Mouse (Mus musculus): Measurements from ENCODE around the gene Gm49321.

Gm49321 gene

DNA sequence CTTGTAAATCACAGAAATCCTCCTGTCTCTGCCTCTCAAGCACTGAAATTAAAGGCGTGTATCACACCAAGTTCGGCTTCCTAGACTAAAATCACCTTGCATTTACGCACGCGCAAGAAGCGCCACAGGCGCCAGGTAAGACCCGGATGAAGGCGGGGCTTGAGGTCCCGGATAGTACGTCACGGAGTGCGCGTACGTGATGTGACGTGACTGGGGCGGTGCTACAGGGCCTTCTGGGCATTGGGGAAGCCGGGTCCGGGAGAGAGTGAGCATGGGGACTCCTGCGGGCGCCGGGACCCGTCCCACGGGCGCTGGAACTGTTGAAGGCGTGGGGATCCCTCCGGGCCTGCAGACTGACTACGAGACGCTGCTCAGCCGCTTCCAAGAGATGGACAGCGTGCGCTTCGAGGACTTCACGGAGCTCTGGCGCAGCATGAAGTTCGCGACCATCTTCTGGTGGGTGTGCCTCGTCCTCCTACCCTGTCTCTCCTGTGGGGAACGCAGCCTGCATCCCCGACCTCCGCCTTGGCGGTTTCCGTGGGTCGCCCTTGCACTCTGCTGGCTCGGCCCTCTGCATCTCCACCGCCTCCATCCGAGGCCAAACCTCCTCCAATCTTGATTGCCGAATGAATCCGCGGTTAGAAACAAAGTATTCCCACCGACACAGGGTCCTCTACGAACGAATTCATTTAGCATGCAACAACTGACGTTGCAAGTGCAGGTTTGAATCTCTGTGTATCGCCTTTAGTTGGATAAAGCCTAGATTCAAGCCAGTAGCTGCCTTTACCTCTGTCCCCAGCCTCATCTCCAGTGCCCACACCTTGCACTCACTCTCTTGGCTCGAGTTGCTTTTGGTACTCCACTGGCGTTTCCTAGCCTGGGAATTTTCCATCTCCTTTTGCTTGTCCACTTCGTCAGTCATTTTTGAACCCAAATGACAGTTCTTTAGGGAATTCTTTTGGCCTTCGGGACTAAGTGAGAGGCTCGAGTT is 27.1 kb downstream of the Gm49321 start, which contains the start of gene Snapc1:
Gene Snapc1, plus strand, starts transcription at position 191 of the 991 bp plus-strand sequence.
- Histone ChIP-seq H3K36me3 (ENCODE audit: control insufficient read depth, insufficient read depth, low read length, poor library complexity, severe bottlenecking) (peaks cover 7% of the 10 kb centered on the region), H3K27me3 (ENCODE audit: control insufficient read depth, insufficient read depth, low read length, poor library complexity, severe bottlenecking) (no peaks in the 10 kb centered on the region)
- peak; percentile 98 for DNase-seq (ENCODE audit: low read depth, low spot score)

- peaks cover 23% of the 10 kb centered on the region for H3K36me3 ChIP-seq (ENCODE audit: control insufficient read depth, insufficient read depth, low read length, poor library complexity, severe bottlenecking)
- no peak for DNase-seq (ENCODE audit: low read depth, low spot score)
- no peaks in the 10 kb centered on the region for H3K27me3 ChIP-seq (ENCODE audit: control insufficient read depth, insufficient read depth, low read length, poor library complexity, severe bottlenecking)
Measured at GRCm38 (mm10) chr12:73969142-73969541, 31.7 kb downstream of the Gm49321 start.

DNA sequence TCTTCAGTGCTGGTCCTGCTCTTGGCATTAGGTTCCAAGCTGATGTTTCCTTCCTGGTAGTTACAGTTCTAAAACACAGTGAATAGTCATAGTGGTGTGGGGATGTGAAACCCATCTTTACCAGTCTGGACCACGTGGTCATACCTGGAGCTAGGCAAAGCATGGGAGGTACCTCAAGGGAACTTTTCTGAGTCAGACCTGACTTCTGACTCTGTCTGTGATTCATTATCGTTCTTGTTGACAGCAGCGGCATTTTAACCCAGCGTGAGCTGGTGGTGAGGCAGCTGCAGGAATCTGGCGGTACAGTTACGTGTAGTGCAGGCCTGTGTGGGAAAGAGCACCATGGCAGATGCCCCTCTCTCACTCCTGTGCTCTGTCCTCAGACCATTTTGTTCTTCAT is 37.1 kb downstream of the Gm49321 start:
- DNase-seq (ENCODE audit: low read depth, low spot score): no peak

GRCm38 (mm10) chr12:73978144-73978543 is 40.7 kb downstream of the Gm49321 start:
- DNase-seq (ENCODE audit: low read depth, low spot score): peak; percentile 22
- H3K27me3 ChIP-seq (ENCODE audit: control insufficient read depth, insufficient read depth, low read length, poor library complexity, severe bottlenecking): no peaks in the 10 kb centered on the region
- peaks cover 16% of the 10 kb centered on the region for H3K36me3 ChIP-seq (ENCODE audit: control insufficient read depth, insufficient read depth, low read length, poor library complexity, severe bottlenecking)

More for the DNA sequence above, 37.1 kb downstream of the Gm49321 start:
- peaks cover 30% of the 10 kb centered on the region for H3K36me3 ChIP-seq (ENCODE audit: control insufficient read depth, insufficient read depth, low read length, poor library complexity, severe bottlenecking)
- no peaks in the 10 kb centered on the region for H3K27me3 ChIP-seq (ENCODE audit: control insufficient read depth, insufficient read depth, low read length, poor library complexity, severe bottlenecking)

DNA sequence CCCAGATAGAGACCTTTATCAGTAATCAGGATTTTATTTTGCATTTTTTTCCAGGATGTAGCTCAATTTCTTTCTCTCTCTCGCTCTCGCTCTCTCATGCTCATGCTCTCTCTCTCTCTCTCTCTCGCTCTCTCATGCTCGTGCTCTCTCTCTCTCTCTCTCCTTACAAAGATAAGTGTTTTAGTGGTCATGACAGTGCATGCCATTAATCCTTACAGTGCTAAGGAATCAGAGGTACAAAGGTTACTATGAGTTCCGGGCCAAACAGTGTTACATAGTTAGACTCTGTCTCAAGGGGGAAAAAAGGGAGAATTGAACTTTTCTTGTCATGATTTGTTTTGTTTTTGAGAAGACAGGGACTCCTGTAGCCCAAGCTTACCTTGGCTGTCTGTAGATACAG is 42.2 kb downstream of the Gm49321 start:
- no peak for DNase-seq (ENCODE audit: low read depth, low spot score)
- no peaks in the 10 kb centered on the region for H3K27me3 ChIP-seq (ENCODE audit: control insufficient read depth, insufficient read depth, low read length, poor library complexity, severe bottlenecking)

GRCm38 (mm10) chr12:73982533-73982932 is 45.1 kb downstream of the Gm49321 start:
- no peak for DNase-seq (ENCODE audit: low read depth, low spot score)

More for the DNA sequence above, 42.2 kb downstream of the Gm49321 start:
- H3K36me3 ChIP-seq (ENCODE audit: control insufficient read depth, insufficient read depth, low read length, poor library complexity, severe bottlenecking): peaks cover 15% of the 10 kb centered on the region

GRCm38 (mm10) chr12:73986299-73986698 is 48.8 kb downstream of the Gm49321 start:
- DNase-seq (ENCODE audit: low read depth, low spot score): no peak
- Histone ChIP-seq H3K36me3 (ENCODE audit: control insufficient read depth, insufficient read depth, low read length, poor library complexity, severe bottlenecking) (peaks cover 13% of the 10 kb centered on the region), H3K27me3 (ENCODE audit: control insufficient read depth, insufficient read depth, low read length, poor library complexity, severe bottlenecking) (no peaks in the 10 kb centered on the region)

More at GRCm38 (mm10) chr12:73982533-73982932, 45.1 kb downstream of the Gm49321 start:
- Histone ChIP-seq H3K27me3 (ENCODE audit: control insufficient read depth, insufficient read depth, low read length, poor library complexity, severe bottlenecking) (no peaks in the 10 kb centered on the region), H3K36me3 (ENCODE audit: control insufficient read depth, insufficient read depth, low read length, poor library complexity, severe bottlenecking) (peaks cover 22% of the 10 kb centered on the region)

- Histone ChIP-seq H3K36me3 (ENCODE audit: control insufficient read depth, insufficient read depth, low read length, poor library complexity, severe bottlenecking) (peaks cover 13% of the 10 kb centered on the region), H3K27me3 (ENCODE audit: control insufficient read depth, insufficient read depth, low read length, poor library complexity, severe bottlenecking) (no peaks in the 10 kb centered on the region)
- DNase-seq (ENCODE audit: low read depth, low spot score): no peak
Measured at GRCm38 (mm10) chr12:73988393-73989008, 51.0 kb downstream of the Gm49321 start.

DNA sequence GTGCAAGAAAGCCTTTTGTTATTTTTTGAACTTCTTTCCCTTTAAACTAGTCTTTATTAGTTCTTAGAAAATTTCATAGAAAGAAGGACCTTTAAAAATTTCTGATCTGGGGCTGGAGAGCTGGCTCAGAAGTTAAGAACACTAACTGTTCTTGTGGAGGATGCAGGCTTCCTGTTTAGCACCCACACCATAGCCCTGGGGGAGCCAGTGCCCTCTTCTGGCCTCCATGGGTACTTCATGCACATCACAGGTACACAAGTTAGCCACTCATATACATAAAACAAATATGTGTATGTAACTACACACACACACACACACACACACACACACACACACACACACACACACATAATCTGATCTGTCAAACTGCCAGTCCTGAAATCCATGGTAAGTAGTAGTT is 52.1 kb downstream of the Gm49321 start:
- peaks cover 12% of the 10 kb centered on the region for H3K36me3 ChIP-seq (ENCODE audit: control insufficient read depth, insufficient read depth, low read length, poor library complexity, severe bottlenecking)
- H3K27me3 ChIP-seq (ENCODE audit: control insufficient read depth, insufficient read depth, low read length, poor library complexity, severe bottlenecking): no peaks in the 10 kb centered on the region
- peak; percentile 70 for DNase-seq (ENCODE audit: low read depth, low spot score)

DNA sequence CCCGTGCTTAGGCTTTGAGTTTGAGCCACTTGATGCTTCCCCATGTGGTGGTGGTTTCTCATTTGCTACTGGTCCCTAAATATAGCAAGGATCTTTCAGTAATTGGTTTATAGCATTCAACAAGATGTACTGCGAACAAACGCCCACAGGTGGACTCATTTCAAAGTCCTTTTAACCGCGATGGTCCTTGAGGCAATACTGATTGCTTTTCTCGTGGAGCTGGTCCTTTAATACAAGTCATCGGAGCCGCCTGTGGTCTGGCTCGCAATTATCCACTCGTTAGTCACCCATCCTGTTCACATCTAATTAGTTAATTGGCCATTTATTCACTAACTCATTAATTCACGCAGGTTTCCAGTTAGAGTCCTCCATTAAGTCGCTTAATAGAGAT is 59.4 kb downstream of the Gm49321 start:
- Histone ChIP-seq H3K36me3 (ENCODE audit: control insufficient read depth, insufficient read depth, low read length, poor library complexity, severe bottlenecking) (no peaks in the 10 kb centered on the region), H3K27me3 (ENCODE audit: control insufficient read depth, insufficient read depth, low read length, poor library complexity, severe bottlenecking) (no peaks in the 10 kb centered on the region; the same call in 1 of the 2 replicates)
- no peak for DNase-seq (ENCODE audit: low read depth, low spot score)

GRCm38 (mm10) chr12:73997297-73998127 is 60.1 kb downstream of the Gm49321 start, which contains the start of gene Syt16:
Syt16 (plus strand) TSS chr12:73997661.
- no peaks in the 10 kb centered on the region for H3K36me3 ChIP-seq (ENCODE audit: control insufficient read depth, insufficient read depth, low read length, poor library complexity, severe bottlenecking)
- no peak for DNase-seq (ENCODE audit: low read depth, low spot score)

GRCm38 (mm10) chr12:73998128-73998456 is 60.6 kb downstream of the Gm49321 start:
- Histone ChIP-seq H3K36me3 (ENCODE audit: control insufficient read depth, insufficient read depth, low read length, poor library complexity, severe bottlenecking) (no peaks in the 10 kb centered on the region), H3K27me3 (ENCODE audit: control insufficient read depth, insufficient read depth, low read length, poor library complexity, severe bottlenecking) (no peaks in the 10 kb centered on the region; the same call in 1 of the 2 replicates)
- no peak for DNase-seq (ENCODE audit: low read depth, low spot score)

More at GRCm38 (mm10) chr12:73997297-73998127, 60.1 kb downstream of the Gm49321 start, which contains the start of gene Syt16:
- no peaks in the 10 kb centered on the region; the same call in 1 of the 2 replicates for H3K27me3 ChIP-seq (ENCODE audit: control insufficient read depth, insufficient read depth, low read length, poor library complexity, severe bottlenecking)

GRCm38 (mm10) chr12:74002449-74002848 is 65.0 kb downstream of the Gm49321 start:
- Histone ChIP-seq H3K27me3 (ENCODE audit: control insufficient read depth, insufficient read depth, low read length, poor library complexity, severe bottlenecking) (no peaks in the 10 kb centered on the region; the same call in 1 of the 2 replicates), H3K36me3 (ENCODE audit: control insufficient read depth, insufficient read depth, low read length, poor library complexity, severe bottlenecking) (no peaks in the 10 kb centered on the region)
- DNase-seq (ENCODE audit: low read depth, low spot score): no peak

DNA sequence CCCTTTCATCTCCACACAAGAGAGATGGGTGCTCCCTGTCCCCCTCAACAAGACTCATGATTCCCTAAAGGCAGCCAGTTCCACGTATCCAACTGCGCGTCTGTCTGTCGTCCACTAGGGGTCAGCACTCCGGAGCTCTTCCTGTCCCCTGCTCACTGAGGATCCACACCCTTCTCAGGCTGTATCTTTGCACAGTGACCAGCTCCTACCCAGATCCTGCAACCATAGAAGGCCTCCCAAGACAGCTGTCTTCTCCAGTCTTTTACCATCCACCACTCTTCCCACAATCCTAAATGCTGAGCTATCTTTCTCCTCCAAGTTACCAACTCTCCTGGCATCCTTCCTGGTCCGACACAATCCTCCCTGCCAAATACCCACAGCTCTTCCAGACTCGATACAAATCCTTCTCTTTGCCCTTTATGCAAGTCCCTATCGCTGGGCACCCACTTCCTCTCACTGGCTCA is 72.0 kb downstream of the Gm49321 start:
- Histone ChIP-seq H3K27me3 (ENCODE audit: control insufficient read depth, insufficient read depth, low read length, poor library complexity, severe bottlenecking) (no peaks in the 10 kb centered on the region), H3K36me3 (ENCODE audit: control insufficient read depth, insufficient read depth, low read length, poor library complexity, severe bottlenecking) (no peaks in the 10 kb centered on the region)
- peak; percentile 48 for DNase-seq (ENCODE audit: low read depth, low spot score)

All from splenic B cell, adult 2 months (primary cell).